Mouse (Mus musculus): ENCODE results near the gene Lbhd2. TPM values are rescaled to one million over a fixed set of nuclear protein-coding genes. Genes with fewer than 3 reads are reported as not detected.

Gene Lbhd2
- total and polyA plus RNA-seq, 3 experiments = not detected

GRCm38 (mm10) chr12:111440701-111441373 lies 34.2 kb downstream of the Lbhd2 start:
- dilution Hi-C loops (cut with MboI; ENCODE audit: extremely low pct_ligation_motif_present, extremely low pct_unique_long_range_greater_than_20kb, low sequenced_read_pairs) (no loop called here), in situ Hi-C loops (cut with MboI; ENCODE audit: low pct_ligation_motif_present, low pct_unique_long_range_greater_than_20kb, low sequenced_read_pairs) (no loop called here)
- Histone ChIP-seq H3K4me1 (ENCODE audit: control insufficient read depth in 1 of 2, insufficient read depth in 2 of 2) (peaks cover 24 to 59% of the 10 kb centered on the region in 2 experiments), H3K27me3 (replicated peaks) (peaks cover 41% of the 10 kb centered on the region), H3K4me2 (ENCODE audit: insufficient read depth, low read depth, poor library complexity, severe bottlenecking) (no peak overlapping the region), H3K4me3 (replicated peaks in 1 of 3; ENCODE audit: low read depth in 2 of 3, low read length in 2 of 3, poor library complexity in 1 of 3) (no peak overlapping the region), H3K9me3 (replicated peaks; ENCODE audit: low read length) (peaks cover 9% of the 10 kb centered on the region), H3K27ac (ENCODE audit: insufficient read depth, low read depth) (no peak overlapping the region), H3K36me3 (replicated peaks in 1 of 2; ENCODE audit: control insufficient read depth in 1 of 2, insufficient read depth in 1 of 2, low read length in 1 of 2) (peaks cover 0 to 2% of the 10 kb centered on the region in 2 experiments), H3K79me2 (replicated peaks; ENCODE audit: control insufficient read depth, extremely low read depth, insufficient read depth, poor library complexity, severe bottlenecking) (no peaks in the 10 kb centered on the region), H3K9ac (ENCODE audit: insufficient read depth, low read depth) (no peak overlapping the region)
- DNase-seq (ENCODE audit: extremely low read depth) = no peak
- TF ChIP-seq SIN3A (IDR thresholded peaks at IDR 0.05; ENCODE audit: low read length) (no peak), EP300 (IDR thresholded peaks at IDR 0.05; ENCODE audit: low read length) (no peak), NRF1 (IDR thresholded peaks at IDR 0.05; ENCODE audit: low read depth, low read length) (no peak), MXI1 (IDR thresholded peaks at IDR 0.05; ENCODE audit: low read depth, low read length) (no peak), JUND (conservative IDR thresholded peaks at IDR 0.05; ENCODE audit: low read depth, low read length) (no peak), MAZ (IDR thresholded peaks at IDR 0.05; ENCODE audit: low read depth, low read length) (no peak), E2F4 (IDR thresholded peaks at IDR 0.05; ENCODE audit: insufficient replicate concordance, low read depth, low read length) (no peak), CHD1 (IDR thresholded peaks at IDR 0.05; ENCODE audit: low read depth, low read length) (no peak), ZNF384 (IDR thresholded peaks at IDR 0.05; ENCODE audit: low read depth, low read length) (no peak), MAFK (IDR thresholded peaks at IDR 0.05; ENCODE audit: insufficient replicate concordance, low read length) (no peak), CHD2 (IDR thresholded peaks at IDR 0.05; ENCODE audit: low read length) (no peak), HCFC1 (IDR thresholded peaks at IDR 0.05; ENCODE audit: low read depth, low read length) (no peak), GABPA (IDR thresholded peaks at IDR 0.05; ENCODE audit: insufficient replicate concordance, low read depth, low read length) (no peak), TCF12 (IDR thresholded peaks at IDR 0.05; ENCODE audit: low read depth, low read length) (no peak), POLR2A (IDR thresholded peaks at IDR 0.05; ENCODE audit: low read depth, low read length) (no peak), CTCF (conservative IDR thresholded peaks at IDR 0.05 in 1 of 2, IDR thresholded peaks at IDR 0.05 in 1 of 2; ENCODE audit: low read depth in 2 of 2, low read length in 2 of 2) (no peak), ELF1 (IDR thresholded peaks at IDR 0.05; ENCODE audit: low read depth, low read length) (no peak), MEF2A (IDR thresholded peaks at IDR 0.05; ENCODE audit: borderline replicate concordance, low read depth, low read length) (no peak), SMC3 (IDR thresholded peaks at IDR 0.05; ENCODE audit: low read depth, low read length) (no peak)

DNA sequence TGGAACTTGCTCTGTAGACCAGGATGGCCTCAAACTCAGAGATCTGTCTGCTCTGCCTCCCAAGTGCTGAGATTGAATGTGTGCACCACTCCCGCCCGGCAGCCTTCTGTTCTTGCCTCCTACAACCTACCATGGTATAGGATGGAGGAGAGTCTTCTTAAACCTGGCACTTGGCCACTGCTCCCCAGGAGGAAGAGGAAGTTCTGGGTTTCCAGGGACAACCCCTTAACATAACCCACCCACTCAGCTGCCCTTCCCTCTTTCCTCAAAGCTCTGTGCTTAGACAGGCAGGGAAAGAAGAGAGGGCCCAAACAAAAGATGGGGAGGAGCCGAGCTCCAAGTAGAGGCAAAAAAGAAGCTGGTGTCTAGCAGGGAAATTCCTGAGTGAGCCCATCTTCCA lies 34.9 kb downstream of the Lbhd2 start:
- no peak for DNase-seq (ENCODE audit: extremely low read depth)
- TF ChIP-seq JUND (conservative IDR thresholded peaks at IDR 0.05; ENCODE audit: low read depth, low read length) = no peak
- TF ChIP-seq ZNF384 (IDR thresholded peaks at IDR 0.05; ENCODE audit: low read depth, low read length) = no peak
- TF ChIP-seq BHLHE40 (IDR thresholded peaks at IDR 0.05; ENCODE audit: low read depth, low read length) = no peak
- no peak for TF ChIP-seq IRF4 (IDR thresholded peaks at IDR 0.05; ENCODE audit: low read depth, low read length)
- no peak for TF ChIP-seq MAX (IDR thresholded peaks at IDR 0.05; ENCODE audit: low read length)
- TF ChIP-seq E2F4 (IDR thresholded peaks at IDR 0.05; ENCODE audit: insufficient replicate concordance, low read depth, low read length) = no peak
- TF ChIP-seq MXI1 (IDR thresholded peaks at IDR 0.05; ENCODE audit: low read depth, low read length) = no peak
- TF ChIP-seq SIN3A (IDR thresholded peaks at IDR 0.05; ENCODE audit: low read length) = no peak
- TF ChIP-seq HCFC1 (IDR thresholded peaks at IDR 0.05; ENCODE audit: low read depth, low read length) = no peak
- no peak for TF ChIP-seq ZMIZ1 (IDR thresholded peaks at IDR 0.05; ENCODE audit: low read depth, low read length)
- peaks cover 44% of the 10 kb centered on the region for H3K27me3 ChIP-seq (replicated peaks)
- dilution Hi-C loops (cut with MboI; ENCODE audit: extremely low pct_ligation_motif_present, extremely low pct_unique_long_range_greater_than_20kb, low sequenced_read_pairs) (no loop called here), in situ Hi-C loops (cut with MboI; ENCODE audit: low pct_ligation_motif_present, low pct_unique_long_range_greater_than_20kb, low sequenced_read_pairs) (no loop called here)
- H3K36me3 ChIP-seq (replicated peaks in 1 of 2; ENCODE audit: control insufficient read depth in 1 of 2, insufficient read depth in 1 of 2, low read length in 1 of 2) = peaks cover 0 to 4% of the 10 kb centered on the region in 2 experiments
- no peak overlapping the region for H3K9ac ChIP-seq (ENCODE audit: insufficient read depth, low read depth)
- H3K4me3 ChIP-seq (replicated peaks in 1 of 3; ENCODE audit: low read depth in 2 of 3, low read length in 2 of 3, poor library complexity in 1 of 3) = no peak overlapping the region
- H3K27ac ChIP-seq (ENCODE audit: insufficient read depth, low read depth) = no peak overlapping the region
- peaks cover 9% of the 10 kb centered on the region for H3K9me3 ChIP-seq (replicated peaks; ENCODE audit: low read length)
- no peak overlapping the region for H3K4me2 ChIP-seq (ENCODE audit: insufficient read depth, low read depth, poor library complexity, severe bottlenecking)
- no peaks in the 10 kb centered on the region for H3K79me2 ChIP-seq (replicated peaks; ENCODE audit: control insufficient read depth, extremely low read depth, insufficient read depth, poor library complexity, severe bottlenecking)
- H3K4me1 ChIP-seq (ENCODE audit: control insufficient read depth in 1 of 2, insufficient read depth in 2 of 2) = peaks cover 19 to 52% of the 10 kb centered on the region in 2 experiments
